Mouse (Mus musculus) kidney, embryonic 14.5 days (tissue): ENCODE measurements around the gene Ptprg. TPM values are rescaled to one million over a fixed set of nuclear protein-coding genes. Genes with fewer than 3 reads are reported as not detected.
A peak's percentile ranks its signal among the peaks of the same experiment; 100 is the strongest.

Experiments
- ATAC-seq: fragments of 200-750 bp; cut with Nextera tagmentation; 2 replicates; pipeline ENCODE4 v1.8.0; 2017; ENCODE audit warnings: moderate number of reproducible peaks, mild to moderate bottlenecking, moderate TSS enrichment, moderate library complexity; ENCODE audit not compliant: low FRiP score, low TSS enrichment
- H3K27ac ChIP-seq: fragments of 300-500 bp; sonication (generic); 2 replicates; pipeline ENCODE4 v1.5.1; 2014; ENCODE audit warnings: low read depth, mild to moderate bottlenecking, low read length, moderate library complexity, mixed read lengths
- H3K27me3 ChIP-seq: fragments of 300-500 bp; sonication (generic); 2 replicates; pipeline ENCODE4 v1.6.1; 2014; ENCODE audit warnings: mild to moderate bottlenecking, low read length; ENCODE audit not compliant: control insufficient read depth, insufficient read depth
- H3K36me3 ChIP-seq: fragments of 300-500 bp; sonication (generic); 2 replicates; pipeline ENCODE4 v1.6.1; 2014; ENCODE audit warnings: low read length, mixed read lengths; ENCODE audit not compliant: control insufficient read depth, insufficient read depth
- H3K4me1 ChIP-seq: fragments of 300-500 bp; sonication (generic); 2 replicates; pipeline ENCODE4 v1.6.1; 2014; ENCODE audit warnings: low read length, mixed read lengths; ENCODE audit not compliant: control insufficient read depth, insufficient read depth
- H3K4me2 ChIP-seq: fragments of 300-500 bp; sonication (generic); replicated peaks from 2 replicates; pipeline ENCODE4 v1.6.1; 2014; ENCODE audit warnings: low read depth, mild to moderate bottlenecking, low read length
- H3K4me3 ChIP-seq: fragments of 300-500 bp; sonication (generic); 2 replicates; pipeline ENCODE4 v1.5.1; 2014; ENCODE audit warnings: mild to moderate bottlenecking, low read length
- H3K9ac ChIP-seq: fragments of 300-500 bp; sonication (generic); 2 replicates; pipeline ENCODE4 v1.6.1; 2014; ENCODE audit warnings: low read depth, mild to moderate bottlenecking, low read length, moderate library complexity
- H3K9me3 ChIP-seq: fragments of 300-500 bp; sonication (generic); 2 replicates; pipeline ENCODE4 v1.6.1; 2016; ENCODE audit warnings: low read length; ENCODE audit not compliant: control insufficient read depth
- WGBS: fragments of 180-500 bp; shearing (Covaris S2); extraction: QIAGEN DNeasy Blood & Tissue Kit; methylation state at CpG from one replicate; pipeline ENCODE4 v1.1.7; 2014; 5-methylcytosine and 5-hydroxymethylcytosine counted together
- polyA plus RNA-seq: library from polyadenylated mRNA; unstranded; fragments of >200 nt; fragmentation: Nextera tagmentation; extraction: Ambion mirVana; gene quantifications from 2 replicates; pipeline ENCODE4 v1.2.1, GENCODE M21; 2014

The Ptprg gene
- polyA plus RNA-seq, 1 experiment from 2014 or later: 44.3 TPM

- Histone ChIP-seq H3K4me1 (no peaks in the 10 kb centered on the region), H3K27me3 (no peaks in the 10 kb centered on the region), H3K4me2 (no peak overlapping the region), H3K36me3 (no peaks in the 10 kb centered on the region), H3K9ac (no peak overlapping the region), H3K4me3 (no peak overlapping the region), H3K27ac (no peak overlapping the region), H3K9me3 (no peaks in the 10 kb centered on the region)
- 83% methylated on average over 1 of the region's 1 CpGs for WGBS
- ATAC-seq: no peak
These were observed 625.3 kb downstream of the Ptprg start for GRCm38 (mm10) chr14:12178645-12179044.

- H3K27ac ChIP-seq: no peak overlapping the region
- WGBS: 52% methylated on average over 3 of the region's 3 CpGs
- H3K9me3 ChIP-seq: no peaks in the 10 kb centered on the region
- no peak for ATAC-seq
- H3K4me1 ChIP-seq: no peaks in the 10 kb centered on the region
- H3K4me3 ChIP-seq: no peak overlapping the region
- no peaks in the 10 kb centered on the region for H3K36me3 ChIP-seq
- H3K4me2 ChIP-seq: no peak overlapping the region
- no peak overlapping the region for H3K9ac ChIP-seq
- H3K27me3 ChIP-seq: no peaks in the 10 kb centered on the region
These were observed 626.8 kb downstream of the Ptprg start for GRCm38 (mm10) chr14:12180116-12180515.

GRCm38 (mm10) chr14:12185040-12185439 lies 631.7 kb downstream of the Ptprg start:
- Histone ChIP-seq H3K4me2 (no peak overlapping the region), H3K9ac (no peak overlapping the region), H3K36me3 (no peaks in the 10 kb centered on the region), H3K9me3 (no peaks in the 10 kb centered on the region), H3K4me3 (no peak overlapping the region), H3K27me3 (no peaks in the 10 kb centered on the region), H3K4me1 (peaks cover 16% of the 10 kb centered on the region; the same call in 1 of the 2 replicates), H3K27ac (no peak overlapping the region)
- WGBS: 75% methylated on average over 4 of the region's 4 CpGs
- ATAC-seq: no peak

GRCm38 (mm10) chr14:12188352-12188751 lies 635.0 kb downstream of the Ptprg start:
- ATAC-seq: peak; percentile 25; the same call in 1 of the 2 replicates
- no peak overlapping the region for H3K9ac ChIP-seq
- H3K4me2 ChIP-seq: no peak overlapping the region
- 30% methylated on average over 4 of the region's 4 CpGs for WGBS
- peak overlapping the region; percentile 71 for H3K27ac ChIP-seq
- H3K4me1 ChIP-seq: peaks cover 16% of the 10 kb centered on the region; the same call in 1 of the 2 replicates
- no peaks in the 10 kb centered on the region for H3K9me3 ChIP-seq
- no peaks in the 10 kb centered on the region for H3K36me3 ChIP-seq
- no peak overlapping the region for H3K4me3 ChIP-seq
- no peaks in the 10 kb centered on the region for H3K27me3 ChIP-seq

- Histone ChIP-seq H3K4me3 (no peak overlapping the region), H3K4me1 (peaks cover 16% of the 10 kb centered on the region; the same call in 1 of the 2 replicates), H3K9me3 (no peaks in the 10 kb centered on the region), H3K36me3 (no peaks in the 10 kb centered on the region), H3K4me2 (no peak overlapping the region), H3K27ac (peak overlapping the region; percentile 71; the same call in 1 of the 2 replicates), H3K27me3 (no peaks in the 10 kb centered on the region), H3K9ac (no peak overlapping the region)
- ATAC-seq: no peak
- WGBS: 76% methylated on average over 3 of the region's 3 CpGs
These were observed 635.9 kb downstream of the Ptprg start for GRCm38 (mm10) chr14:12189266-12189665.

GRCm38 (mm10) chr14:12189717-12190600 lies 636.6 kb downstream of the Ptprg start:
- Histone ChIP-seq H3K4me2 (no peak overlapping the region), H3K4me3 (no peak overlapping the region), H3K9me3 (no peaks in the 10 kb centered on the region), H3K4me1 (peaks cover 16% of the 10 kb centered on the region; the same call in 1 of the 2 replicates), H3K27me3 (no peaks in the 10 kb centered on the region), H3K36me3 (no peaks in the 10 kb centered on the region), H3K27ac (peak overlapping the region; percentile 37; the same call in 1 of the 2 replicates), H3K9ac (no peak overlapping the region)
- WGBS: 60% methylated on average over 12 of the region's 12 CpGs
- peak; percentile 66; the same call in 1 of the 2 replicates for ATAC-seq

GRCm38 (mm10) chr14:12191076-12191475 lies 637.7 kb downstream of the Ptprg start:
- no peak overlapping the region for H3K27ac ChIP-seq
- H3K4me2 ChIP-seq: no peak overlapping the region
- no peak overlapping the region for H3K9ac ChIP-seq
- H3K36me3 ChIP-seq: no peaks in the 10 kb centered on the region
- peaks cover 16% of the 10 kb centered on the region; the same call in 1 of the 2 replicates for H3K4me1 ChIP-seq
- no peaks in the 10 kb centered on the region for H3K27me3 ChIP-seq
- WGBS: 89% methylated on average over 6 of the region's 6 CpGs
- no peak for ATAC-seq
- H3K4me3 ChIP-seq: no peak overlapping the region
- H3K9me3 ChIP-seq: no peaks in the 10 kb centered on the region

- Histone ChIP-seq H3K4me3 (no peak overlapping the region), H3K36me3 (no peaks in the 10 kb centered on the region), H3K27me3 (no peaks in the 10 kb centered on the region), H3K9me3 (no peaks in the 10 kb centered on the region), H3K4me2 (no peak overlapping the region), H3K9ac (no peak overlapping the region), H3K4me1 (no peaks in the 10 kb centered on the region), H3K27ac (no peak overlapping the region)
- WGBS: 48% methylated on average over 7 of the region's 7 CpGs
- ATAC-seq: no peak
These were observed 645.4 kb downstream of the Ptprg start for GRCm38 (mm10) chr14:12198735-12199134.
